8 mouse cellular contexts compared by ENCODE assay signal in the genomic region with DNA sequence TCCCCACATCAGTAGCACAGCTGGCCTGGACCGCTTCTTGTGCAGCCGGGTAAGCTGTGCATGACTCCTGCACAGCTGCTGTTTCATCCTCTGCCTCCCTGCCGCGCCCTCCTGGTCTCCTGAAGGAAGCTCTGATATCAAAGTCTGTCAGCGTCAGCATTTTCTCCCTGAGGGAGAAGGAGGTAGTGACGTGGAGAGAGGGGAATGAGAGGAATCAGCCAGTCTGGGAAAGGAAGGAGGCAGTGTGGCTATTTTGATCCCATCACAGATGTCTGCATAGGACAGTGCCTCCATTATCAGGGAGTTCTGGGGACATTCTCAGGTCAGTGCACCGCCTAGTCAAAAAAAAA.
DNase-seq lines count a peak whose midpoint lies in the region; ATAC-seq lines count a peak whose summit lies in the region.

No protein-coding gene starts in this region.

- no peaks in the 10 kb centered on the region for H3K27me3 ChIP-seq in hindbrain, embryonic 16.5 days (replicated peaks; ENCODE audit: control insufficient read depth, insufficient read depth, low read length)
- no peaks in the 10 kb centered on the region for H3K27me3 ChIP-seq in midbrain, embryonic 15.5 days (replicated peaks)

- peaks cover 5% of the 10 kb centered on the region for H3K4me1 ChIP-seq in hindbrain, embryonic 16.5 days (ENCODE audit: control insufficient read depth, insufficient read depth, low read depth, low read length)
- peaks cover 10% of the 10 kb centered on the region for H3K4me1 ChIP-seq in midbrain, embryonic 15.5 days

- no peak overlapping the region; the same call in 1 of the 2 replicates for H3K4me2 ChIP-seq in hindbrain, embryonic 16.5 days (ENCODE audit: low read length)
- peak overlapping the region; percentile 3 for H3K4me2 ChIP-seq in midbrain, embryonic 15.5 days

- peak; percentile 84 for ATAC-seq in hindbrain, embryonic 16.5 days
- ATAC-seq in midbrain, embryonic 15.5 days (replicated peaks), result peak; percentile 89
- ATAC-seq in monocyte, adult 5-6 weeks (replicated peaks; ENCODE audit: insufficient number of reproducible peaks, low FRiP score, low TSS enrichment, poor library complexity, severe bottlenecking), result no peak

- intact Hi-C loops in gastrocnemius, postnatal 14 days (cut with DNase I; ENCODE audit: low total_unique reads), result no loop called here

- H3K9me3 ChIP-seq in hindbrain, embryonic 16.5 days (ENCODE audit: control insufficient read depth, low read length), result no peaks in the 10 kb centered on the region
- H3K9me3 ChIP-seq in midbrain, embryonic 15.5 days, result no peaks in the 10 kb centered on the region

- peak overlapping the region; percentile 50 for H3K9ac ChIP-seq in hindbrain, embryonic 16.5 days (ENCODE audit: low read depth, low read length)
- H3K9ac ChIP-seq in midbrain, embryonic 15.5 days, result no peak overlapping the region

- H3K36me3 ChIP-seq in hindbrain, embryonic 16.5 days (ENCODE audit: control insufficient read depth, insufficient read depth, low read length), result no peaks in the 10 kb centered on the region
- no peaks in the 10 kb centered on the region for H3K36me3 ChIP-seq in midbrain, embryonic 15.5 days (replicated peaks)

- peak overlapping the region; percentile 41; the same call in 1 of the 2 replicates for H3K27ac ChIP-seq in hindbrain, embryonic 16.5 days (ENCODE audit: low read depth, low read length)
- peak overlapping the region; percentile 72 for H3K27ac ChIP-seq in midbrain, embryonic 15.5 days

- no peak overlapping the region for H3K4me3 ChIP-seq in hindbrain, embryonic 16.5 days (ENCODE audit: low read length)
- H3K4me3 ChIP-seq in midbrain, embryonic 15.5 days, result no peak overlapping the region

- peak; percentile 67 for DNase-seq in right cerebral cortex, adult 18-20 months
- no peak for DNase-seq in right cerebral cortex, postnatal 14 days
- DNase-seq in gastrocnemius, postnatal 14 days, result peak; percentile 64
- no peak for DNase-seq in adrenal gland, adult 8-10 months
- DNase-seq in cerebellum, postnatal 14 days, result no peak

- WGBS in hindbrain, embryonic 16.5 days, result 11% methylated on average over 7 of the region's 7 CpGs
- WGBS in midbrain, embryonic 15.5 days, result 14% methylated on average over 7 of the region's 7 CpGs

Comparison
In these comparisons a context has a peak if more than half of its experiments do, and no peak if none do; other contexts are left out.
1. DNase-seq: peak in right cerebral cortex, adult 18-20 months (single experiment) and gastrocnemius, postnatal 14 days (single experiment); none in right cerebral cortex, postnatal 14 days (single experiment), adrenal gland, adult 8-10 months (single experiment) and cerebellum, postnatal 14 days (0 of 2).